Mouse (Mus musculus) megakaryocyte, embryonic 14.5 days (primary cell): ENCODE data around the gene Ski.

Experiments used
- FLI1 ChIP-seq: IDR thresholded peaks from 2 replicates; pipeline ENCODE4 v1.6.1; 2012; ENCODE audit warnings: low read length, inconsistent platforms, mixed read lengths
- GATA1 ChIP-seq: IDR thresholded peaks from 3 replicates; pipeline ENCODE4 v1.6.1; 2012; ENCODE audit warnings: mixed read lengths, low read length, inconsistent platforms, borderline replicate concordance

DNA sequence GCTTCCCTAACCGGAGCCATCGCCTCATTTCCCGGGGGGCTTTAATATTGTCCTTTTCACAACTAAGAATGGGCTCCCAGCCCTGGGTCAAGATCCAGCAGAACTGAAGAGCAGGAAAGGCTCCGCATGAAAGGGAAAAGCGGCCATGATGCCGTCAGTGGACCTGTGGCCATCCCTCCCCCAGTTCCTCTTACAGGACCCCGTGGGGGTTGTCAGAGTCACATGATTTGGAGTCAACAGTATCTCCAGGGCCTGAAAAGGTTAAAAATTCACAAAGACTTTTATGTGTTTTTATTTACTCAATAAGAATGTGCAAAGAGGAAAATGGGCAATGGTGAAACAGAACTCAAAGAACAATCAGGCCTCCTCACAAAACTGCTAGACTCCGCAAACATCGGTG lies 36.5 kb downstream of the Ski start:
- TF ChIP-seq FLI1 (no peak), GATA1 (no peak)
